ENCODE assay signal across 10 mouse cellular contexts in genomic region chr6:52161336-52162092, GRCm38 (mm10). TPM values are rescaled to one million over a fixed set of nuclear protein-coding genes. Genes with fewer than 3 reads are reported as not detected.
DNase-seq lines count a peak whose midpoint lies in the region; ATAC-seq and TF ChIP-seq lines count a peak whose summit lies in the region.
"Had no signal": no experiment of that assay in that cellular context is flagged by ENCODE, and none has a peak within 500 bp of the region (broad histone marks: within the 10 kb centered on the region; RNA-seq: fewer than 3 reads in every experiment).

No protein-coding gene starts in this region.

- 19% methylated on average over 8 of the region's 8 CpGs for WGBS in lung, adult 2 months
- 6% methylated on average over 8 of the region's 8 CpGs for WGBS in hindbrain, embryonic 16.5 days
- 4% methylated on average over 8 of the region's 8 CpGs for WGBS in neural tube, embryonic 13.5 days

- ATAC-seq in hindbrain, embryonic 16.5 days, result no peak
- no peak for ATAC-seq in neural tube, embryonic 13.5 days (ENCODE audit: low read depth)
- ATAC-seq in megakaryocyte progenitor cell, adult 5-6 weeks (replicated peaks; ENCODE audit: poor library complexity), result no peak

- peak; percentile 15 for DNase-seq in adrenal gland, postnatal 10 days
- no peak for DNase-seq in adrenal gland, postnatal 25 days
- no peak for DNase-seq in lung, adult 2 months
- no peak for DNase-seq in lung, adult 18-20 months
- DNase-seq in spleen, adult 18-20 months, result no peak
- DNase-seq: cerebellum, adult 11-12 months had no signal

- no peaks in the 10 kb centered on the region for H3K9me3 ChIP-seq in hindbrain, embryonic 16.5 days (ENCODE audit: control insufficient read depth, low read length)
- no peaks in the 10 kb centered on the region for H3K9me3 ChIP-seq in neural tube, embryonic 13.5 days

- peaks cover 6% of the 10 kb centered on the region for H3K4me1 ChIP-seq in lung, adult 2 months (ENCODE audit: control insufficient read depth, insufficient read depth, low read length)
- H3K4me1 ChIP-seq in hindbrain, embryonic 16.5 days (ENCODE audit: control insufficient read depth, insufficient read depth, low read depth, low read length), result peaks cover 10% of the 10 kb centered on the region
- H3K4me1 ChIP-seq in neural tube, embryonic 13.5 days (replicated peaks), result peaks cover 91% of the 10 kb centered on the region

- peak overlapping the region; percentile 67 for H3K9ac ChIP-seq in hindbrain, embryonic 16.5 days (ENCODE audit: low read depth, low read length)
- H3K9ac ChIP-seq in neural tube, embryonic 13.5 days, result peak overlapping the region; percentile 92

- H3K27ac ChIP-seq in hindbrain, embryonic 16.5 days (ENCODE audit: low read depth, low read length), result peak overlapping the region; percentile 80
- peak overlapping the region; percentile 99 for H3K27ac ChIP-seq in neural tube, embryonic 13.5 days (replicated peaks)

- peak overlapping the region; percentile 80 for H3K4me2 ChIP-seq in hindbrain, embryonic 16.5 days (ENCODE audit: low read length)
- peak overlapping the region; percentile 75 for H3K4me2 ChIP-seq in neural tube, embryonic 13.5 days

- H3K27me3 ChIP-seq in hindbrain, embryonic 16.5 days (replicated peaks; ENCODE audit: control insufficient read depth, insufficient read depth, low read length), result peaks cover under 1% of the 10 kb centered on the region
- peaks cover 3% of the 10 kb centered on the region; the same call in 1 of the 2 replicates for H3K27me3 ChIP-seq in neural tube, embryonic 13.5 days

- TF ChIP-seq POLR2A in lung, adult 2 months (IDR thresholded peaks at IDR 0.05; ENCODE audit: borderline replicate concordance, extremely low read depth, low read depth, low read length), result no peak

- no peak for TF ChIP-seq CTCF in lung, adult 2 months (IDR thresholded peaks at IDR 0.05; ENCODE audit: insufficient read depth, low read length)

- H3K36me3 ChIP-seq in hindbrain, embryonic 16.5 days (ENCODE audit: control insufficient read depth, insufficient read depth, low read length), result no peaks in the 10 kb centered on the region
- no peaks in the 10 kb centered on the region for H3K36me3 ChIP-seq in neural tube, embryonic 13.5 days

- peak overlapping the region; percentile 21 for H3K4me3 ChIP-seq in lung, adult 2 months (replicated peaks; ENCODE audit: extremely low read depth, low read depth, low read length)
- H3K4me3 ChIP-seq in hindbrain, embryonic 16.5 days (ENCODE audit: low read length), result peak overlapping the region; percentile 67
- H3K4me3 ChIP-seq in neural tube, embryonic 13.5 days, result peak overlapping the region; percentile 89

RNA-seq across cellular contexts. Expression of gene Hoxa2, which starts 3.1 kb away (rescaled TPM):
- total RNA-seq in adrenal gland, postnatal 10 days (2021), result 1 to 10 TPM; 2.3 to 5.1 TPM
- 2.5 and 2.8 TPM in 2 replicates for total RNA-seq in adrenal gland, postnatal 25 days (2021)
- polyA plus RNA-seq in lung, adult 2 months (2012; rRNA removed), result 4.2 and 4.7 TPM in 2 replicates
- polyA plus RNA-seq in hindbrain, embryonic 16.5 days (2015; fragmentation: Nextera tagmentation; extraction: Ambion mirVana), result 20.3 and 22.5 TPM in 2 replicates
- 11.9 and 13.7 TPM in 2 replicates for polyA plus RNA-seq in neural tube, embryonic 13.5 days (2015; fragmentation: Nextera tagmentation; extraction: Ambion mirVana)
- 0.86 TPM in 1 of 2 replicates, not detected in the other for total RNA-seq in megakaryocyte progenitor cell, adult 5-6 weeks (2015)
- total RNA-seq in megakaryocyte progenitor cell, adult 5-6 weeks (2017), result 0.34 TPM in 1 of 2 replicates, not detected in the other
- polyA plus RNA-seq: macrophage had no signal

RNA-seq across cellular contexts. Expression of gene Hoxa1, which starts 3.4 kb away (rescaled TPM):
- total RNA-seq in adrenal gland, postnatal 10 days (2021), result 1 to 10 TPM in 1 of 2 experiments, under 1 TPM in 1; 0.91 to 1.2 TPM
- total RNA-seq in adrenal gland, postnatal 25 days (2021), result 0.76 TPM in 1 of 2 replicates, not detected in the other
- polyA plus RNA-seq in lung, adult 2 months (2012; rRNA removed), result 1.4 and 1.9 TPM in 2 replicates
- polyA plus RNA-seq in hindbrain, embryonic 16.5 days (2015; fragmentation: Nextera tagmentation; extraction: Ambion mirVana), result 1.8 and 2.0 TPM in 2 replicates
- 2.0 and 3.0 TPM in 2 replicates for polyA plus RNA-seq in neural tube, embryonic 13.5 days (2015; fragmentation: Nextera tagmentation; extraction: Ambion mirVana)
- 0.15 and 0.17 TPM in 2 replicates for total RNA-seq in megakaryocyte progenitor cell, adult 5-6 weeks (2015)
- 0.10 TPM in 1 of 2 replicates, not detected in the other for total RNA-seq in megakaryocyte progenitor cell, adult 5-6 weeks (2017)

RNA-seq across cellular contexts. Expression of gene 5730596B20Rik, which starts 15.8 kb away (rescaled TPM):
- under 1 TPM; 0.27 to 0.94 TPM for total RNA-seq in adrenal gland, postnatal 10 days (2021)
- total RNA-seq in adrenal gland, postnatal 25 days (2021), result 0.29 and 0.55 TPM in 2 replicates
- polyA plus RNA-seq in lung, adult 2 months (2012; rRNA removed), result 0.26 and 0.31 TPM in 2 replicates
- polyA plus RNA-seq in hindbrain, embryonic 16.5 days (2015; fragmentation: Nextera tagmentation; extraction: Ambion mirVana), result 3.4 and 3.6 TPM in 2 replicates
- 3.5 and 4.1 TPM in 2 replicates for polyA plus RNA-seq in neural tube, embryonic 13.5 days (2015; fragmentation: Nextera tagmentation; extraction: Ambion mirVana)
- total RNA-seq in megakaryocyte progenitor cell, adult 5-6 weeks (2015), result not detected in 2 replicates
- not detected in 2 replicates for total RNA-seq in megakaryocyte progenitor cell, adult 5-6 weeks (2017)
- polyA plus RNA-seq: macrophage had no signal

RNA-seq across cellular contexts. Expression of gene Hoxa4, which starts 30.0 kb away (rescaled TPM):
- total RNA-seq in adrenal gland, postnatal 10 days (2021), result 10 to 100 TPM in 1 of 2 experiments, 1 to 10 TPM in 1; 8.0 to 11.4 TPM
- total RNA-seq in adrenal gland, postnatal 25 days (2021), result 3.7 and 3.8 TPM in 2 replicates
- polyA plus RNA-seq in lung, adult 2 months (2012; rRNA removed), result 5.7 and 8.4 TPM in 2 replicates
- polyA plus RNA-seq in hindbrain, embryonic 16.5 days (2015; fragmentation: Nextera tagmentation; extraction: Ambion mirVana), result 5.6 and 8.8 TPM in 2 replicates
- polyA plus RNA-seq in neural tube, embryonic 13.5 days (2015; fragmentation: Nextera tagmentation; extraction: Ambion mirVana), result 5.7 and 5.8 TPM in 2 replicates
- 0.88 and 1.9 TPM in 2 replicates for total RNA-seq in megakaryocyte progenitor cell, adult 5-6 weeks (2015)
- 0.71 and 1.3 TPM in 2 replicates for total RNA-seq in megakaryocyte progenitor cell, adult 5-6 weeks (2017)

RNA-seq across cellular contexts. Expression of gene Hoxa5, which starts 42.9 kb away (rescaled TPM):
- total RNA-seq in adrenal gland, postnatal 10 days (2021), result 10 to 100 TPM; 28.0 to 28.2 TPM
- total RNA-seq in adrenal gland, postnatal 25 days (2021), result 12.8 and 15.0 TPM in 2 replicates
- polyA plus RNA-seq in lung, adult 2 months (2012; rRNA removed), result 29.1 and 46.9 TPM in 2 replicates
- 85.9 and 106 TPM in 2 replicates for polyA plus RNA-seq in hindbrain, embryonic 16.5 days (2015; fragmentation: Nextera tagmentation; extraction: Ambion mirVana)
- 44.7 and 66.8 TPM in 2 replicates for polyA plus RNA-seq in neural tube, embryonic 13.5 days (2015; fragmentation: Nextera tagmentation; extraction: Ambion mirVana)
- 2.3 and 3.1 TPM in 2 replicates for total RNA-seq in megakaryocyte progenitor cell, adult 5-6 weeks (2015)
- total RNA-seq in megakaryocyte progenitor cell, adult 5-6 weeks (2017), result 0.83 and 1.1 TPM in 2 replicates

Comparison
In these comparisons a context has a peak if more than half of its experiments do, and no peak if none do; other contexts are left out.
1. H3K4me3 ChIP-seq: peak in every context shown above with its lines; median percentile 89 in neural tube, embryonic 13.5 days; 67 in hindbrain, embryonic 16.5 days; 21 in lung, adult 2 months.